Mouse (Mus musculus) E14TG2a.4 (cell line): ENCODE measurements around the gene Foxc2.

Source experiments
- CTCF ChIP-seq: conservative IDR thresholded peaks from 2 replicates; pipeline ENCODE4 v1.5.1; 2014; ENCODE audit warnings: low read length
- NANOG ChIP-seq: IDR thresholded peaks from 2 replicates; pipeline ENCODE4 v1.6.1; 2014; ENCODE audit warnings: borderline replicate concordance, low read length, mixed read lengths
- POU5F1 ChIP-seq: IDR thresholded peaks from 2 replicates; pipeline ENCODE4 v1.6.1; 2014; ENCODE audit warnings: low read length, borderline replicate concordance

DNA sequence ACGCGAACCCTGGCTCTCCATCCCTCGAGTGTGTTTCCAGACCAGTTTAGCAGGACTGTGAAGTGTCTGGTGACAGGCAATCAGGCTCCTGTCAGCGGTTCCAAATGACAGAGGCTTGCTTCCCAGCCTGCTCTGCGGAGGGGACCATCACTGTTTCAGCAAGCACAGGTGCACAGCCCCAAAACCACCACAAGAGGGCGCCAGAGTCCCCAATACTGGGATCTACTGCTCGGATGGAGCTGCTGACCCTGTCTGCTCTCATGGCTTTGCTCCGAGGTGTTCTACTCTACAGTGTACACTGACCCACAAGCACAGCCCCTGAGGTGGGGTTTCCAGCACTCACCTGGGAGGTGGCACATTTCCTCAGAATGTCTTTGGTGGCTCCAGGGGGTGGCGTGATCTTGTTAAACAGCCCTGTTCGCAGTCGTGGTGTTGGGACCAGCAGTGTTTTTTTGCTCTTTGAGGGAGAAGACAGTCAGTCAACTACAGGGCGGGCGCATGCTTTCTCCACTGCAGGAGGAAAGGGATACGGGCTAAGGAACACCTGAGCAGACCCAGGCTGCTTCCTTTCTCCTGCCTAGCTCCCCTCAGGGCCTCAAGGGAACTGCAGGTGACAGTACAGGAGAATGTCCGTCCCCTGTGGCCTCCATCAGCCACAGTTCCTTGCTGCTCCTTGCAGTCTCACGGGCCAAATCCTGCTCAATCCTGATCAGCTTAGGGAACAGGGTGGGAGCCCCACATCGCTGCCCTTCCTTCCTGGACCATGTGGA is 11.7 kb upstream of the Foxc2 start:
- TF ChIP-seq CTCF = peak; percentile 99
- no peak for TF ChIP-seq POU5F1
- no peak for TF ChIP-seq NANOG
